Mouse (Mus musculus): ENCODE results near the gene Tpi1.
A peak's percentile ranks its signal among the peaks of the same experiment; 100 is the strongest.

The Tpi1 gene

GRCm38 (mm10) chr6:124813933-124814332 lies at the start of gene Tpi1:
Gene Tpi1, minus strand, starts transcription at chr6:124814296.
- peak; percentile 78 to 89 for DNase-seq (ENCODE audit: low spot score in 2 of 2)

GRCm38 (mm10) chr6:124863125-124863657 lies 49.1 kb upstream of the Tpi1 start:
- no peak for DNase-seq (ENCODE audit: low spot score in 2 of 2)

DNA sequence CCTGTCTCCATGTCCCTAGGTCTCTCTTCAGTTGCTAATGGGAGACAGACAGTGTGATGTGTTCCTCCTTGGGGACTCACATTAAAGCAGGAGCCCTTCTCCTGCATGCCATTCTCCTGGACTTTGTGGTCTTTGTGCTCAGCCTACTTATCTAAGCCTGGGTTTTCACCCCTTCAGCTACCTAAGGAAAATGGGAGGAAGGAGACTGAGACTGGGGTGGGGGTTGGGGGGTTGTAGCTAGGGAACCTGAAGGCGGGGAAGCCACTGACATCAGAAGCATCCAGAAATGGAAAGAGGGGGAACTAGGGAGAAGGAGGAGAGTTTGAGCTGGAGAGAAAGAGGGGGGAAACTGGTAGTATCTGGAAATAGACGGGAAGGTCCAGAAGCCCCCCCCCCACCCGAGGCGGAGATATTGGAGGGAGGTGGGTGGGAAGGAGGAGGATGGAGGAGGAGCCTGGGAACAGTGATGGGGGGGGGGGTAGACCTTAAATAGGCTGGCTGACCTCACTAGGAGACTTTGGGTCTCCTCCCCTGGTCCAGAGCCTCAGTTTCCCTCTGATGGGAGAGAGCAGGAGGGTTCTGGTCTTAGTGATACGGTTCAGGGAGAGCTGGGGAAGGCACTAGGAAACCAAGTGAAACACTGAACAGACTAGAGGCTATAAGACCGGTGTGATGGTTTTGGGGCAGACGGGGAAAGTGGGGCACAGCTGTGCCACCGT lies 48.5 kb upstream of the Tpi1 start:
- DNase-seq (ENCODE audit: low spot score in 2 of 2), result no peak

DNA sequence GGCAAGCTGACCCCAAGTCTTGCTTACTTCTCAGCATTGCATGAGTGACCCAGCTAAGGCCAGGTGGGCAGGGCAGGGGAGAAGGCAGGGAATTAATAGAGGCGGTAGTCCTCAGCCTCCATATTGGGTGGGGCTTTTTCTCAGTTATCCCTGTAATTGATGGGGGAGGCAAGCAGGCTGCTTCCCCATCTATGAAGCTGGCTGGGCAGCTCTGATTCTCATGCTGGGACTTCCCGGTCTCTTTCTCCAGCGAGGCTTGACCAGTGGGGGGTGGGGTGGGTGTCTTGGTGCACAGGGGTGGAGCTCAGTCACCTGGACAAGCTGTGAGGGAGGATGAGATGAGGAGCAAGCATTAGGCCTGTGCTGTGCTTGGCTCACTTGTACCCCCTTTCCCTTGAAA lies 47.7 kb upstream of the Tpi1 start:
- DNase-seq (ENCODE audit: low spot score in 2 of 2), result no peak

DNA sequence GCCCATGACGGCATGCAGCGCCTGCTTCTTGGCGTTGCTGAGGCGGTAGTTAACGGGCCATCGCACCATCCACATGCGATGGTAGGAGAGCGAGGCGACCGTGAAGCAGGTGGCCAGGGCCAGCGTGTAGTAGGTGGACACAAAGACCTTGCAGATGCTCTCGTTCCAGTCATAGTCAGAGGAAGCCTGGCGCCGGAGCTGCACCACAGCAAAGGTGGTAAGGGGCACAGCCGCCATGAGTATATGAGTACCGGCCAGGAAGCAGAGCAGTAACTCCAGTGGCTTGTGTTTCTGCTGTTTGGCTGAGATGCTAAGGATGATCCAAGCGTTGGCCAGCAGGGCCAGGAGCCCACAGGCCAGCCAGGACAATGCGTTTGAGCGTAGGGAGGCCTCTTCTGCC lies 47.2 kb upstream of the Tpi1 start:
- no peak for DNase-seq (ENCODE audit: low spot score in 2 of 2)

- DNase-seq (ENCODE audit: low spot score in 2 of 2), result no peak
Measured at GRCm38 (mm10) chr6:124860511-124860910, 46.4 kb upstream of the Tpi1 start.

DNA sequence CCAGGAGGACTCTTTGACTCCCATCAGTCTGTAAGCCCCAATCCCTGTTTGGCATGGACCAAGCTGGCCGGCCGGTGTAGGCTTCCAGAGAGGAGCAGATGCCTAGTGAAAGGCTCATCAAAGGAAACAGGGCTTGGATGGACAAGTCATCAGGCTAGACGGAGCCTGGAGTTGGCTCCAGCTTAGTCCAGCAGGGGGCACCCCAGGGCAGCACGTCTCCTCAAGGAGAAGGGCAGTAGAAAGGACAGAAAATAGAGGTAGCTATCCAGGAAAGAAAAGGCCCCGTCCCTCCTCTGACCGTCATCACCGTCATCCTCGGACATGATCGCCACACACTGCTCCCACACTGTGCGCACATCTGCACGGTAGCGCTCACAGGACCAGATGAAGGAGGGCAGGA lies 45.6 kb upstream of the Tpi1 start:
- DNase-seq (ENCODE audit: low spot score in 2 of 2), result peak; percentile 69 to 88

DNA sequence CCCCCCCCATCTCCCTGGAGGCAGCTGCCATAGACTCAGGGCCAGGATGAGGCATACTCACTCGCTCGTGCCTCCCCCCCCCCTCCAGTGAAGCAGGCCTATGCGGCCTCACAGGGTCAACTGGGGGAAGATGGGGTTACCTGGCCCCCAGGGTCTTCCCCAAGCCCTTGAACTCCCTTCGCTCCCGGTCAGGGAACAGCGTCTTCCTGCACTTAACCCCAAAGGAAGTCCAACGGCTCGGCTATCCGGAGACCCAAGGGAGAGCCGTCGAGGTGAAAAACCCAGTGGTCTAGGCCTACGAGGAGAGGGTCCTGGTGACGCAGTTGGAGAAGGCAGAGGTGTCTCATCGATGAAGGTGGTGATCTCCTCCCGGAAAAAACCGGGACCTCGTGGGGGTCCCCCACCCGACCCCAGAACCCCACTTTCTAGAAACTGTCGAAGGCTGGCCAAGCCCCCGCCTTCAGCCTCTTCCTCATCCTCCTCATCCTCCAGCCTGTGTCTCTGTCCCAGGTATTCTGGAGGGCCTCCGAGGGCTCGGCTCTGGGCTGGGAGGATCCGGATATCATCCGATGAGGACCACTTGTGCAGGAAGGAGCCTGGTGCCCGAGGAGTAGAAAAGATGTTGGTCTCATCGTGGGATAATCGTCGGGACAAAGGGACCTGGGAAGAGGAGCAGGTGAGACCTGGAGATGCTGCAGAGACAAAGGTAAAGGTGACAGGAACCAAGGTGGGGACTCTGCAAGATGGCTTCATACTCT lies 44.6 kb upstream of the Tpi1 start:
- DNase-seq (ENCODE audit: low spot score in 2 of 2), result no peak

GRCm38 (mm10) chr6:124857840-124858530 lies 43.9 kb upstream of the Tpi1 start:
- no peak for DNase-seq (ENCODE audit: low spot score in 2 of 2)

- peak; percentile 43 to 72 for DNase-seq (ENCODE audit: low spot score in 2 of 2)
Measured at GRCm38 (mm10) chr6:124856916-124857839, 43.1 kb upstream of the Tpi1 start, which contains the start of gene P3h3. Gene P3h3, minus strand, starts transcription at chr6:124857752.

- no peak for DNase-seq (ENCODE audit: low spot score in 2 of 2)
Measured at GRCm38 (mm10) chr6:124856321-124856720, 42.2 kb upstream of the Tpi1 start.

DNA sequence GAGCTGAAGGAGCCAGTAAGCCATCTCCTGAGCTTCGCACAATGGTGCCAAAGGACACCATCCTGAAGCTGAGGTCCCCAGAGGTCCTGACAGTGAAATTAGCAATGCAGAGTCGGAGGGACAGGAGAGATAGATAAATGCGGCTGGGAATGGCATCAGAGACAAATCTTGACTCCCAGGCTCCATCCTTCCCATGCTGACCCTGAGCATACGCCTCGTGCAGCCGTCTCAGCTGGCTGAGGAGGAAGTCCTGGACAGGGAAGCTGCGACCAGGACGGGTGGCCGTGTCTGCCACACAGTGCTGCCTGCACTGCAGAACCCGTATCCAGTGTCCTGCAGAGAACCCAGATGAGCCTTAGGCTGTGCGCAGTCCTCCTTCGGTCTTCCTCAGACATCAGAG lies 40.6 kb upstream of the Tpi1 start:
- DNase-seq (ENCODE audit: low spot score in 2 of 2), result no peak

GRCm38 (mm10) chr6:124850535-124850934 lies 36.4 kb upstream of the Tpi1 start:
- DNase-seq (ENCODE audit: low spot score in 2 of 2), result no peak

GRCm38 (mm10) chr6:124847305-124847704 lies 33.2 kb upstream of the Tpi1 start:
- DNase-seq (ENCODE audit: low spot score in 2 of 2), result peak; percentile 87 to 92

- no peak for DNase-seq (ENCODE audit: low spot score in 2 of 2)
Measured at GRCm38 (mm10) chr6:124840241-124841167, 26.4 kb upstream of the Tpi1 start, which contains the start of gene Gnb3. Gene Gnb3, minus strand, starts transcription at chr6:124840275.

DNA sequence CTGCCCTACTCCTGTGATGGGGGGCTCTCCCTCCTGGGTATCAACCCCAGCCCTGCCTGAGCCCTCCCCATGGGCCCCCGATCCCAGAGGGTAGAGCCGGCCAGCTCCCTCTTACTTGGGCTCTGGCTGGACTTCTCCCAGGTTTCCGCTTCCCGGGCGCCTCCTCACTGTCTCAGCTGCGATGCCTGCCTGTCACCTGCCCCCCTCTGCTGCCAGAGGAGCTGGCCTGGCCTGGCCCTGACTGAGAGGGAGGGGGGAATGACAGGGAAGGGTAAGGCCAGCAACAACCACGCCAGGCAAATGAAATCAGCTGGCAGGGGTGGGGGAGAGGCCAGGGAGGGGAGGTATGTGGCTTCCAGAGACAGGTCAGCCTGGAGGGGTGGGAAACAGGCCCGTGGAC lies 25.7 kb upstream of the Tpi1 start:
- no peak for DNase-seq (ENCODE audit: low spot score in 2 of 2)

- DNase-seq (ENCODE audit: low spot score in 2 of 2), result no peak
Measured at GRCm38 (mm10) chr6:124836411-124836810, 22.3 kb upstream of the Tpi1 start.

GRCm38 (mm10) chr6:124835531-124835930 lies 21.4 kb upstream of the Tpi1 start:
- DNase-seq (ENCODE audit: low spot score in 2 of 2), result no peak

- no peak for DNase-seq (ENCODE audit: low spot score in 2 of 2)
Measured at GRCm38 (mm10) chr6:124834512-124835081, 20.5 kb upstream of the Tpi1 start.

DNA sequence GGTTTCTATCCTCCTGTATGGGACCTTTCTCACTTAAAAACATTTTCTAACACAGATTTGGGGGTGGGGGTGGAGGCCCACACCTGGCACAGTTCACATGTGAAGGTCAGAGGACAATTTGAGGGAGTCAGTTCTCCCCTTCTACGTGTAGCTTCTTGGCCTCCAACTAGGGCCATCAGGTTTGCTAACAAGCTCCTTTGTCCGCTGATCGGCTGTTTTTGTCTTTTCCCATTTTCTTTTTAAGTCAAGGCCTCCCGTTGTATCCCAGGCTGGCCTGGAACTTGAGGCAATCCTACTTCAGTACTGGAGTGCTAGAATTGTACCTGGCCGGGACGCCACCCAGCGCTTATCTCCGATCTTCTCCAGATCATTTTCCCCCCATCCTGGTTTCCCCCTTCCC lies 17.6 kb upstream of the Tpi1 start:
- DNase-seq (ENCODE audit: low spot score in 2 of 2), result no peak

All from spleen, postnatal 10 days (tissue).